Mouse (Mus musculus) ES-E14 (cell line): ENCODE measurements at regions not wholly inside any gene's neighbourhood (a gene's known extent, or its start where the extent isn't known, plus 50 kb on each side); places are given as distances from the start of the nearest gene placed in this dataset.

Source experiments
- CHD2 ChIP-seq: IDR thresholded peaks from 2 replicates; pipeline ENCODE4 v1.6.1; 2014; ENCODE audit warnings: mild to moderate bottlenecking, low read depth, low read length, inconsistent platforms
- HCFC1 ChIP-seq: IDR thresholded peaks from 2 replicates; pipeline ENCODE4 v1.6.1; 2012; ENCODE audit warnings: low read length, inconsistent platforms, borderline replicate concordance; ENCODE audit not compliant: insufficient read depth
- MAFK ChIP-seq: IDR thresholded peaks from 2 replicates; pipeline ENCODE4 v1.6.1; 2014; ENCODE audit warnings: mild to moderate bottlenecking, low read depth, low read length, inconsistent platforms; ENCODE audit not compliant: insufficient read depth
- ZC3H11A ChIP-seq: IDR thresholded peaks from 2 replicates; pipeline ENCODE4 v1.6.1; 2012; ENCODE audit warnings: low read depth, mild to moderate bottlenecking, inconsistent platforms, low read length, borderline replicate concordance
- ZNF384 ChIP-seq: IDR thresholded peaks from 2 replicates; pipeline ENCODE4 v1.6.1; 2012; ENCODE audit warnings: low read depth, low read length, inconsistent platforms

GRCm38 (mm10) chr9:83324336-83324735 is 116.6 kb downstream of the Lca5 start:
- TF ChIP-seq ZC3H11A (no peak), MAFK (no peak), CHD2 (no peak), HCFC1 (no peak), ZNF384 (no peak)
